Mouse (Mus musculus): ENCODE measurements around the gene Gm4756.

- TF ChIP-seq CTCF (conservative IDR thresholded peaks at IDR 0.05; ENCODE audit: insufficient read depth, insufficient read length, low read depth, low read length) = peak; percentile 14; the same call in 1 of the 2 replicates
- no peak for TF ChIP-seq POLR2A (IDR thresholded peaks at IDR 0.05; ENCODE audit: low read depth, low read length)
Measured at GRCm38 (mm10) chr12:72664735-72665337, 15.4 kb upstream of the Gm4756 start, which contains the start of gene Dhrs7.

All from kidney, adult 2 months (tissue).